Mouse (Mus musculus) stomach, embryonic 14.5 days (tissue): ENCODE data around the gene A4galt. TPM values are rescaled to one million over a fixed set of nuclear protein-coding genes. Genes with fewer than 3 reads are reported as not detected.

Experiments used
- ATAC-seq: fragments of 200-750 bp; cut with Nextera tagmentation; 2 replicates; pipeline ENCODE4 v1.8.0; 2017; ENCODE audit warnings: low read depth, moderate TSS enrichment; ENCODE audit not compliant: insufficient number of reproducible peaks, insufficient read depth, low FRiP score
- H3K27ac ChIP-seq: fragments of 300-500 bp; sonication (generic); 2 replicates; pipeline ENCODE4 v1.5.1; 2014; ENCODE audit warnings: mild to moderate bottlenecking, low read length, moderate library complexity, mixed read lengths
- H3K27me3 ChIP-seq: fragments of 300-500 bp; sonication (generic); 2 replicates; pipeline ENCODE4 v1.6.1; 2014; ENCODE audit warnings: low read length, control low read depth, mixed read lengths; ENCODE audit not compliant: control insufficient read depth, insufficient read depth
- H3K36me3 ChIP-seq: fragments of 300-500 bp; sonication (generic); 2 replicates; pipeline ENCODE4 v1.6.1; 2014; ENCODE audit warnings: mild to moderate bottlenecking, control low read depth, low read length, moderate library complexity, mixed read lengths; ENCODE audit not compliant: control insufficient read depth, insufficient read depth
- H3K4me1 ChIP-seq: fragments of 300-500 bp; sonication (generic); 2 replicates; pipeline ENCODE4 v1.6.1; 2014; ENCODE audit warnings: low read length, control low read depth, mixed read lengths; ENCODE audit not compliant: control insufficient read depth, insufficient read depth
- H3K4me2 ChIP-seq: fragments of 300-500 bp; sonication (generic); replicated peaks from 2 replicates; pipeline ENCODE4 v1.6.1; 2014; ENCODE audit warnings: low read depth, low read length, control low read depth
- H3K4me3 ChIP-seq: fragments of 300-500 bp; sonication (generic); 2 replicates; pipeline ENCODE4 v1.5.1; 2014; ENCODE audit warnings: low read depth, low read length, control low read depth
- H3K9ac ChIP-seq: fragments of 300-500 bp; sonication (generic); replicated peaks from 2 replicates; pipeline ENCODE4 v1.6.1; 2014; ENCODE audit warnings: low read depth, mild to moderate bottlenecking, control low read depth, low read length, moderate library complexity, mixed read lengths
- H3K9me3 ChIP-seq: fragments of 300-500 bp; sonication (generic); 2 replicates; pipeline ENCODE4 v1.6.1; 2016; ENCODE audit warnings: low read depth, low read length, control low read depth; ENCODE audit not compliant: control insufficient read depth
- WGBS: fragments of 180-500 bp; shearing (Covaris S2); extraction: QIAGEN DNeasy Blood & Tissue Kit; methylation state at CpG from one replicate; pipeline ENCODE4 v1.1.7; 2014; 5-methylcytosine and 5-hydroxymethylcytosine counted together
- polyA plus RNA-seq: library from polyadenylated mRNA; unstranded; fragments of >200 nt; fragmentation: Nextera tagmentation; extraction: Ambion mirVana; gene quantifications from 2 replicates; pipeline ENCODE4 v1.2.1, GENCODE M21; 2014

Gene A4galt
- polyA plus RNA-seq, 1 experiment from 2014 or later: 9.6 TPM

GRCm38 (mm10) chr15:83180004-83180403 lies 71.6 kb downstream of the A4galt start:
- Histone ChIP-seq H3K4me1 (no peaks in the 10 kb centered on the region), H3K9me3 (no peaks in the 10 kb centered on the region), H3K4me3 (no peak overlapping the region), H3K4me2 (no peak overlapping the region), H3K9ac (no peak overlapping the region), H3K27me3 (no peaks in the 10 kb centered on the region), H3K36me3 (no peaks in the 10 kb centered on the region), H3K27ac (no peak overlapping the region)
- WGBS: 80% methylated on average over 6 of the region's 6 CpGs
- ATAC-seq: no peak

Other genes starting within 250 kb of the A4galt start
- gene Nfam1, start 218.5 kb downstream of the A4galt start, polyA plus RNA-seq: 2.5 and 2.8 TPM in 2 replicates
- gene Serhl, start 162.3 kb downstream of the A4galt start, polyA plus RNA-seq: 58.9 and 61.7 TPM in 2 replicates
- gene Rrp7a, start 129.0 kb downstream of the A4galt start, polyA plus RNA-seq: 45.9 and 49.3 TPM in 2 replicates
- gene Poldip3, start 102.4 kb downstream of the A4galt start, polyA plus RNA-seq: 158 and 161 TPM in 2 replicates
- gene Cyb5r3, start 79.2 kb downstream of the A4galt start, polyA plus RNA-seq: 207 and 214 TPM in 2 replicates
- 59.1 and 60.8 TPM in 2 replicates for gene Arfgap3, start 98.5 kb upstream of the A4galt start, polyA plus RNA-seq
- gene Pacsin2, start 212.8 kb upstream of the A4galt start, polyA plus RNA-seq: 53.5 and 55.1 TPM in 2 replicates